Mouse (Mus musculus) embryonic facial prominence, embryonic 13.5 days (tissue): ENCODE data around the gene Prrx1. TPM values are rescaled to one million over a fixed set of nuclear protein-coding genes. Genes with fewer than 3 reads are reported as not detected.

Source experiments
- ATAC-seq: fragments of 200-750 bp; cut with Nextera tagmentation; 2 replicates; pipeline ENCODE4 v1.8.0; 2017; ENCODE audit warnings: low read depth; ENCODE audit not compliant: insufficient number of reproducible peaks, insufficient read depth, low FRiP score, low TSS enrichment
- H3K27ac ChIP-seq: fragments of 300-500 bp; sonication (generic); 2 replicates; pipeline ENCODE4 v1.5.1; 2015; ENCODE audit warnings: moderate library complexity, mild to moderate bottlenecking, inconsistent platforms
- H3K27me3 ChIP-seq: fragments of 300-500 bp; sonication (generic); 2 replicates; pipeline ENCODE4 v1.6.1; 2015; ENCODE audit warnings: mild to moderate bottlenecking, inconsistent platforms
- H3K36me3 ChIP-seq: fragments of 300-500 bp; sonication (generic); 2 replicates; pipeline ENCODE4 v1.6.1; 2015; ENCODE audit warnings: mild to moderate bottlenecking, inconsistent platforms
- H3K4me1 ChIP-seq: fragments of 300-500 bp; sonication (generic); 2 replicates; pipeline ENCODE4 v1.6.1; 2015; ENCODE audit warnings: inconsistent platforms
- H3K4me2 ChIP-seq: fragments of 300-500 bp; sonication (generic); 2 replicates; pipeline ENCODE4 v1.6.1; 2015; ENCODE audit warnings: moderate library complexity, mild to moderate bottlenecking, inconsistent platforms
- H3K4me3 ChIP-seq: fragments of 300-500 bp; sonication (generic); 2 replicates; pipeline ENCODE4 v1.5.1; 2015; ENCODE audit warnings: mild to moderate bottlenecking, inconsistent platforms
- H3K9ac ChIP-seq: fragments of 300-500 bp; sonication (generic); 2 replicates; pipeline ENCODE4 v1.6.1; 2015; ENCODE audit warnings: mild to moderate bottlenecking, inconsistent platforms
- H3K9me3 ChIP-seq: fragments of 300-500 bp; sonication (generic); 2 replicates; pipeline ENCODE4 v1.6.1; 2016; ENCODE audit warnings: inconsistent platforms
- WGBS: fragments of 180-500 bp; shearing (Covaris S2); methylation state at CpG from one replicate; pipeline ENCODE4 v1.1.7; 2015; ENCODE audit warnings: mixed read lengths; 5-methylcytosine and 5-hydroxymethylcytosine counted together
- polyA plus RNA-seq: library from polyadenylated mRNA; unstranded; fragments of >200 nt; fragmentation: Nextera tagmentation; extraction: Ambion mirVana; gene quantifications from 2 replicates; pipeline ENCODE4 v1.2.1, GENCODE M21; 2015

Prrx1 gene
- polyA plus RNA-seq, 1 experiment from 2014 or later, result 190 TPM

GRCm38 (mm10) chr1:163311006-163311836 is 2.3 kb downstream of the Prrx1 start:
- peak overlapping the region; percentile 100 for H3K9ac ChIP-seq
- no peak for ATAC-seq
- H3K27me3 ChIP-seq, result peaks cover 10% of the 10 kb centered on the region
- H3K27ac ChIP-seq, result peak overlapping the region; percentile 100
- H3K4me1 ChIP-seq, result peaks cover 50% of the 10 kb centered on the region
- 6% methylated on average over 13 of the region's 13 CpGs for WGBS
- no peaks in the 10 kb centered on the region for H3K9me3 ChIP-seq
- H3K4me3 ChIP-seq, result peak overlapping the region; percentile 92
- H3K4me2 ChIP-seq, result peak overlapping the region; percentile 82
- H3K36me3 ChIP-seq, result peaks cover 8% of the 10 kb centered on the region; the same call in 1 of the 2 replicates

- peak overlapping the region; percentile 92 for H3K4me3 ChIP-seq
- H3K36me3 ChIP-seq, result peaks cover 11% of the 10 kb centered on the region; the same call in 1 of the 2 replicates
- H3K4me1 ChIP-seq, result peaks cover 48% of the 10 kb centered on the region
- H3K9ac ChIP-seq, result peak overlapping the region; percentile 100
- peak overlapping the region; percentile 82 for H3K4me2 ChIP-seq
- 8% methylated on average over 8 of the region's 8 CpGs for WGBS
- no peaks in the 10 kb centered on the region for H3K9me3 ChIP-seq
- no peak for ATAC-seq
- peak overlapping the region; percentile 100 for H3K27ac ChIP-seq
- H3K27me3 ChIP-seq, result peaks cover 5% of the 10 kb centered on the region; the same call in 1 of the 2 replicates
Observed at GRCm38 (mm10) chr1:163310023-163310754, 3.3 kb downstream of the Prrx1 start.

GRCm38 (mm10) chr1:163309466-163309865 is 4.0 kb downstream of the Prrx1 start:
- peaks cover 48% of the 10 kb centered on the region for H3K4me1 ChIP-seq
- H3K9ac ChIP-seq, result peak overlapping the region; percentile 100
- peak overlapping the region; percentile 82 for H3K4me2 ChIP-seq
- H3K27me3 ChIP-seq, result peaks cover 5% of the 10 kb centered on the region; the same call in 1 of the 2 replicates
- H3K27ac ChIP-seq, result peak overlapping the region; percentile 100
- H3K9me3 ChIP-seq, result no peaks in the 10 kb centered on the region
- ATAC-seq, result no peak
- WGBS, result 19% methylated on average over 2 of the region's 2 CpGs
- H3K4me3 ChIP-seq, result peak overlapping the region; percentile 92
- H3K36me3 ChIP-seq, result peaks cover 15% of the 10 kb centered on the region; the same call in 1 of the 2 replicates

- H3K4me1 ChIP-seq, result peaks cover 51% of the 10 kb centered on the region
- H3K9me3 ChIP-seq, result no peaks in the 10 kb centered on the region
- ATAC-seq, result no peak
- peak overlapping the region; percentile 92 for H3K4me3 ChIP-seq
- 3% methylated on average over 24 of the region's 24 CpGs for WGBS
- H3K27me3 ChIP-seq, result peaks cover 5% of the 10 kb centered on the region; the same call in 1 of the 2 replicates
- H3K36me3 ChIP-seq, result peaks cover 21% of the 10 kb centered on the region
- peak overlapping the region; percentile 100 for H3K9ac ChIP-seq
- peak overlapping the region; percentile 100 for H3K27ac ChIP-seq
- peak overlapping the region; percentile 82 for H3K4me2 ChIP-seq
Observed at GRCm38 (mm10) chr1:163308631-163309030, 4.9 kb downstream of the Prrx1 start.

- H3K4me2 ChIP-seq, result peak overlapping the region; percentile 82
Observed at GRCm38 (mm10) chr1:163307706-163308105, 5.8 kb downstream of the Prrx1 start.

GRCm38 (mm10) chr1:163305956-163306355 is 7.6 kb downstream of the Prrx1 start:
- H3K9me3 ChIP-seq, result no peaks in the 10 kb centered on the region
- WGBS, result 19% methylated on average over 1 of the region's 1 CpGs
- H3K4me1 ChIP-seq, result peaks cover 70% of the 10 kb centered on the region
- H3K27me3 ChIP-seq, result peaks cover 5% of the 10 kb centered on the region; the same call in 1 of the 2 replicates
- ATAC-seq, result no peak
- peak overlapping the region; percentile 100 for H3K27ac ChIP-seq
- H3K36me3 ChIP-seq, result peaks cover 28% of the 10 kb centered on the region
- peak overlapping the region; percentile 82 for H3K4me2 ChIP-seq
- peak overlapping the region; percentile 100 for H3K9ac ChIP-seq
- H3K4me3 ChIP-seq, result peak overlapping the region; percentile 92

More at GRCm38 (mm10) chr1:163307706-163308105, 5.8 kb downstream of the Prrx1 start:
- Histone ChIP-seq H3K27ac (peak overlapping the region; percentile 100), H3K36me3 (peaks cover 24% of the 10 kb centered on the region), H3K9me3 (no peaks in the 10 kb centered on the region), H3K4me1 (peaks cover 59% of the 10 kb centered on the region), H3K9ac (peak overlapping the region; percentile 100), H3K27me3 (peaks cover 5% of the 10 kb centered on the region; the same call in 1 of the 2 replicates), H3K4me3 (peak overlapping the region; percentile 92)
- ATAC-seq, result no peak
- WGBS, result 18% methylated on average over 11 of the region's 11 CpGs

- Histone ChIP-seq H3K9ac (peak overlapping the region; percentile 100), H3K27me3 (peaks cover 5% of the 10 kb centered on the region; the same call in 1 of the 2 replicates), H3K9me3 (no peaks in the 10 kb centered on the region), H3K4me1 (peaks cover 79% of the 10 kb centered on the region), H3K36me3 (peaks cover 24% of the 10 kb centered on the region), H3K27ac (peak overlapping the region; percentile 100; the same call in 1 of the 2 replicates), H3K4me2 (peak overlapping the region; percentile 82), H3K4me3 (peak overlapping the region; percentile 92; the same call in 1 of the 2 replicates)
- ATAC-seq, result no peak
- WGBS, result 61% methylated on average over 3 of the region's 3 CpGs
Observed at GRCm38 (mm10) chr1:163304837-163305236, 8.7 kb downstream of the Prrx1 start.

GRCm38 (mm10) chr1:163302292-163302691 is 11.2 kb downstream of the Prrx1 start:
- Histone ChIP-seq H3K4me2 (peak overlapping the region; percentile 48), H3K36me3 (peaks cover 30% of the 10 kb centered on the region), H3K4me3 (no peak overlapping the region), H3K4me1 (peaks cover 72% of the 10 kb centered on the region), H3K27ac (peak overlapping the region; percentile 69), H3K27me3 (peaks cover under 1% of the 10 kb centered on the region; the same call in 1 of the 2 replicates), H3K9ac (peak overlapping the region; percentile 55), H3K9me3 (no peaks in the 10 kb centered on the region)
- ATAC-seq, result no peak
- 14% methylated on average over 6 of the region's 6 CpGs for WGBS

GRCm38 (mm10) chr1:163293152-163293551 is 20.4 kb downstream of the Prrx1 start:
- peaks cover 43% of the 10 kb centered on the region for H3K4me1 ChIP-seq
- no peak for ATAC-seq
- H3K9ac ChIP-seq, result no peak overlapping the region
- no peak overlapping the region for H3K4me2 ChIP-seq
- WGBS, result 71% methylated on average over 4 of the region's 4 CpGs
- no peak overlapping the region for H3K4me3 ChIP-seq
- H3K9me3 ChIP-seq, result no peaks in the 10 kb centered on the region
- peaks cover 16% of the 10 kb centered on the region for H3K36me3 ChIP-seq
- H3K27ac ChIP-seq, result no peak overlapping the region
- H3K27me3 ChIP-seq, result no peaks in the 10 kb centered on the region

GRCm38 (mm10) chr1:163291925-163292324 is 21.6 kb downstream of the Prrx1 start:
- peaks cover 12% of the 10 kb centered on the region for H3K36me3 ChIP-seq
- WGBS, result 61% methylated on average over 2 of the region's 2 CpGs
- peak overlapping the region; percentile 1; the same call in 1 of the 2 replicates for H3K4me2 ChIP-seq
- ATAC-seq, result no peak
- H3K27me3 ChIP-seq, result no peaks in the 10 kb centered on the region
- H3K9ac ChIP-seq, result no peak overlapping the region
- H3K4me3 ChIP-seq, result no peak overlapping the region
- peaks cover 52% of the 10 kb centered on the region for H3K4me1 ChIP-seq
- H3K27ac ChIP-seq, result peak overlapping the region; percentile 12; the same call in 1 of the 2 replicates
- no peaks in the 10 kb centered on the region for H3K9me3 ChIP-seq

- Histone ChIP-seq H3K36me3 (no peaks in the 10 kb centered on the region; the same call in 1 of the 2 replicates), H3K9me3 (no peaks in the 10 kb centered on the region), H3K4me2 (no peak overlapping the region), H3K27ac (no peak overlapping the region), H3K4me1 (peaks cover 73% of the 10 kb centered on the region), H3K9ac (no peak overlapping the region), H3K27me3 (no peaks in the 10 kb centered on the region), H3K4me3 (no peak overlapping the region)
- WGBS, result 77% methylated on average over 7 of the region's 7 CpGs
- no peak for ATAC-seq
Observed at GRCm38 (mm10) chr1:163289131-163289530, 24.4 kb downstream of the Prrx1 start.
